Mouse (Mus musculus) lung, adult 2 months (tissue): ENCODE results near the gene Zfp653.

Source experiments
- CTCF ChIP-seq: fragments of 200-500 bp; IDR thresholded peaks from 2 replicates; pipeline ENCODE4 v1.5.1; 2011; ENCODE audit warnings: mild to moderate bottlenecking, low read length, control low read depth; ENCODE audit not compliant: insufficient read depth
- POLR2A ChIP-seq: fragments of 200-500 bp; IDR thresholded peaks from 2 replicates; pipeline ENCODE4 v1.6.1; 2011; ENCODE audit warnings: low read depth, mild to moderate bottlenecking, control low read depth, low read length, borderline replicate concordance; ENCODE audit errors: extremely low read depth

GRCm38 (mm10) chr9:22086012-22086411 lies 14.8 kb upstream of the Zfp653 start:
- no peak for TF ChIP-seq CTCF
- no peak for TF ChIP-seq POLR2A
